Mouse (Mus musculus): ENCODE data around the gene Ago4.

Ago4 gene

DNA sequence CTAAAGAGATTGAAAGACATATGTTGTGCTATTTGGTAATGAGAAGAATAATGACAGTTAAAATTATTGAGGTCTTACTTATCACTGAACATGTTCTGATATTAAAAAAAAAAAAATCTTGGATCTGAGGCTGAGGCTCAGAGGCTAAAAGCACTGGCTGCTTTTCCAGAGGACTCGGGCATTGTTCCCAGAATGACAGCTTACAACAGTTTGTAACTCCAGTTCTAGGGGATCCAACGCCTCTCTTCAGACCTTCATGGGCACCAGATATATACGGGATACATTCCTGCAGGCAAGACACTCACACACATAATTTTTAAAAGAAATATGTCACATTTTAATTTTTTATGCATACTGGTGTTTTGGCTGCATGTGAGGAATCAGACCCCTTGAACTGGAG is 7.1 kb downstream of the Ago4 start:
- in situ Hi-C loops (cut with MseI, MboI): no loop called here

GRCm38 (mm10) chr4:126512308-126513066 is 20.8 kb downstream of the Ago4 start:
- in situ Hi-C loops (cut with MseI, MboI): no loop called here

- in situ Hi-C loops (cut with MseI, MboI): no loop called here
These were observed 22.3 kb downstream of the Ago4 start for GRCm38 (mm10) chr4:126511013-126511412.

GRCm38 (mm10) chr4:126509072-126509471 is 24.2 kb downstream of the Ago4 start:
- in situ Hi-C loops (cut with MseI, MboI): no loop called here

GRCm38 (mm10) chr4:126508110-126508899 is 25.0 kb downstream of the Ago4 start:
- in situ Hi-C loops (cut with MseI, MboI): no loop called here

DNA sequence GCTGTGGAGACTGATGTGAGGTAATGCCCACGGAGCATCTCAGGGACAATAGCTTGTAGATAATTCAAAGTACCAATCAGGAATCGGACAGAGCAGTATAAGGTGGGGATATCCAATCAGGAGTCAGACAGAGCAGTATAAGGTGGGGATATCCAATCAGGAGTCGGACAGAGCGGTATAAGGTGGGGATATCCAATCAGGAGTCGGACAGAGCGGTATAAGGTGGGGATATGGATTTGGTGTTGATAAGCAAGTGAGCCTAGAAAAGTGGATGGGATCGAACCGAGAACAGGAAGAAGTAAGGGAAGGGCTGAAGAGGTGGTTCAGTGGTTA is 30.3 kb downstream of the Ago4 start:
- in situ Hi-C loops (cut with MseI, MboI): no loop called here

- in situ Hi-C loops (cut with MseI, MboI): no loop called here
These were observed 30.9 kb downstream of the Ago4 start for GRCm38 (mm10) chr4:126502141-126502976.

GRCm38 (mm10) chr4:126498601-126499000 is 34.7 kb downstream of the Ago4 start:
- in situ Hi-C loops (cut with MseI, MboI): no loop called here

DNA sequence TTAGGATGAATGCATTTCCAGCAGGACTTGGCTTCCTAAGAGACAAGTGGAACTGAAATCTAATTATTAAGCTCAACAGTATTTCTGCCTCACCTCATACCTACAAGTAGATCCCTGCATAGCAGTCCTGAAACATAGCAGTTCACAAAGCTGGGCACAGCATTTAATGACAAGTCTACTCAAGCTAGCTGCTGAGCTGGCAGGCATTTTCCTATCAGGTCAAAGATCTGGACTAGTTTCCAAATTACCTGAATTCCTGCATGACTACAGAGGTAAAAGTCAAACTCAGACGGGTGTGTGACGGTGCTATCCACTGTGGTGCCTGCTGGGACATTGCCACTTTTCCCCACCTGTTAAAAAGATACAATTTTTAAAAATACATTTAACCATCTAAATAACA is 36.3 kb downstream of the Ago4 start:
- in situ Hi-C loops (cut with MseI, MboI): no loop called here

GRCm38 (mm10) chr4:126495942-126496790 is 37.1 kb downstream of the Ago4 start:
- in situ Hi-C loops (cut with MseI, MboI): no loop called here

DNA sequence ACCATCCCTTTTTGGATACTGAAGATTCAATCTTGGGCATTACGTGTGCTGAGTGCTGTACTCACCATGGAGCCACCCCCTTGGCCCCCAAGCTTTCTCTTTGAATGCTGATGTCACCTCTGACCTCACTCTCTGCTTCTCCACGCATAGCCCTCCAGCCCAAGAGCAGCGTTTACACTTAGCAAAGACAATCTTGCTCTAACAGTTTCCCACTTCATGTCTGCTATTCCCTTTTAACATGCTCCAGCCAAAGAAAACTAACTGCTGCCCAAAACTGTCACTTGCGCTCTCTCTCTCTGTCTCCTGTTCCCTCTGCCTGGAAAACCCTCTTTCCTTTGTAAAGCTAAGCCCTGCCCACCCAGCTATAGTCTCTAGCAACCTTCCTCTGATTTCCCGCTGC is 37.8 kb downstream of the Ago4 start:
- in situ Hi-C loops (cut with MseI, MboI): no loop called here

- in situ Hi-C loops (cut with MseI, MboI): no loop called here
These were observed 39.9 kb downstream of the Ago4 start for GRCm38 (mm10) chr4:126493416-126493815.

DNA sequence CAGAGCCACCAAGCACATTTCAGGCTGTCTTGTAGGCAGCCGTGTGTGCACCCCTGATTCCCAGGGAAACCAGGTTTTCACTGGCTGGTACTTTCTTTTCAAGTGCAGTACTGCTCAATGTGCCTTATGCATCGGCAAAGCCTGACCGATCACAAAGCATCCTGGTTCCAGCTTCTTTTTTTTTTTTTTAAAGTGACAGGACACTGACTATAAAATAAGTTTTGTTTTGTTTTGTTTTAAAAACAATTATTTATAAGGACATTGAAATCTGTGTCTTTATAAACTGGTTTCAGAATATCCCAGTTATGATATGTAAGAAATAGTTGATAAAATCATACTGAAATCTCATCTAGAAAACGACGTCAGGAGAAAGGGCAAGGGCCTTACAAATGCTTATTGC is 41.3 kb downstream of the Ago4 start:
- in situ Hi-C loops (cut with MseI, MboI): no loop called here

- in situ Hi-C loops (cut with MseI, MboI): no loop called here
These were observed 42.5 kb downstream of the Ago4 start for GRCm38 (mm10) chr4:126490726-126491125.

DNA sequence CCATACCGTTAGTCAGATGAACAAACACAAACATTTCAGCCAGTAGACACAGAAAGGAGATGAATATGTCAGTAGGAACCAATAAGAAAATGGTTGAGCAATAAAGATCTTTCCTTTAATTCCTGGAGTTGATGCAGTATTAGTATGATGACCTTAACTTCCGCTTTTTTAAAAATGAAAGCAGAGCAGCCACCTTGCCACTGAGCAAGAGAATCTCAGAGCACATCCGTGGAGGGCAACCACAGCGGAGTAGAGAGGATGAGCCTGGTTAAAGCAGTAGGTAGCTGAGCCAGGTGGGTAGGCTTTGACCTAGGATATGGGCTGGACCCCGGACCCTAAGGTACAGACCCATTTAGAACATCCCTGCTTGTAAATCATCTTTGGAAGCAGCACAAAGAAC is 43.5 kb downstream of the Ago4 start:
- in situ Hi-C loops (cut with MseI, MboI): no loop called here

- in situ Hi-C loops (cut with MseI, MboI): no loop called here
These were observed 47.1 kb downstream of the Ago4 start for GRCm38 (mm10) chr4:126486217-126486616.

DNA sequence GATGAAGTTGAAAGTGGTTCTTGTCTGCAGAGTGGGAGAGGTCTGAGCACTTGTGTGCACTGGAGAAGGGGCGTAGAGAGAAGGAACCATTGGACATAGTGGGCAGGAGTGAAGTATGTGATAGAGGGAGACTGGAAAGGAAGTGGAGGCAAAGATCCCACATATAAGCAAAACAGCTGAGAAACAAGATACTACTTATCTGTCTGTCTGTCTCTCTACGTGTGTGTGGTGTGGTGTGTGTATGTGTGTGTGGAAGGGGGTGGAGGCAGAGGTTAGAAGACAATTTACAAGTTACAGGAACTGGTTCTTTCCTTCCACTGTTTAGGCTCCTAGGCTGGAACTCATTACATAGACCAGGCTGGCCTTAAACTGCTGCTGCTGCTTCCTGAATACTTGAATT is 48.2 kb downstream of the Ago4 start:
- in situ Hi-C loops (cut with MseI, MboI): no loop called here

GRCm38 (mm10) chr4:126483874-126484273 is 49.4 kb downstream of the Ago4 start:
- in situ Hi-C loops (cut with MseI, MboI): no loop called here

DNA sequence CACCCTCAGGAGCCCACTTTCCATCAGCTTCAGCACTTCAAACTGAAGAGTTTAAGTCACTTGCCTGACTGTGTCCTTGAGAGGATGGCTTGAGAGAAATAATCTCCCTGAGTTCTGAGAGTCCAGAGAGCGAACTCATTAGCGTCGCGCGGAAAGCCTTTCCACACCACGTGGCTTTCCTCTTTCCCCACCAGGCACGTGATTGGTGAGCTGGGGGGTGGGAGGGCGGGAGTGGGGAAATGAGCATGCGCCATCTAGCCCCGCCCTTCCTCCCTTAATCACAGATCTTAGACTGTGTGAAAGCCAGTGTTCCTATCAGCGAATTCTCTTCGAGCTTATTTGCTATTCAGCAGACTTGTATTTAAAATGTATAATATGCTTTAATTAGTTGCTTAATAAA is 50.3 kb downstream of the Ago4 start:
- in situ Hi-C loops (cut with MseI, MboI): no loop called here

DNA sequence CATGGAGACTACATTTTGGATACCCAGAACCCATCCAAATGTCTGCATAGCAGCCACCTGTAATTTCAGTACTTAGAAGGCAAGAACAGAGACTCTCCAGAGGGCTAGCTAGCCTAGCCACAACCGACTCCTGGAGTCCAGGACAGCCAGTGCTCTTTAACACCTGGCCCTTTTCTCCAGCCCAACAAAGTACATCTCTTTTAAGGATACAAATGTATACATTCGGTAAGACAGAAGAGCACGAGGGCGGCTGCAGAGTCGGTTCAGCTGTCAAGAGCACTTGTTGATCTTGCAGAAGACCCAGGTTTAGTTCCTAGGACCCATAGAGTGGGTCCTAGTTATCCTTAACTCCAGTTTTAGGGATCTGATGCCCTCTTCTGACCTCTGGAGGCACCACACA is 51.8 kb downstream of the Ago4 start:
- in situ Hi-C loops (cut with MseI, MboI): no loop called here

DNA sequence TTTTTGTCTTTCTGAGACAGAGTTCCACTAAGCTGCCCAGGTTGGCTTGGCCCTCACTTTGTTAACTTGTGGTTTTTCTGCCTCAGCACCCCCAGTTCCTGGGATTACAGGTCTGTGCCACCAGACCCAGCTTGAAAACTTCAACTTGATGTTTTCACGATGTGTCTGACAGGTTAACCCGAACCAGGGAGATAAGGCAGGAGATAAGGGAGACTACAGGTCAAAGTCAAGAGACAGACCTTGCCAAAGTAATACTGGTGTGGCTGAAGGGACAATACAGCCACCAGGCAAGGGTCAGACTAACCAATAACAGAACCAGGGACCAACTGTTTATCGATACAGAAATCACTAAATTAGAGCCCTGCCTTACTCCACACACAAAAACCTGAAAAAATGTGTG is 53.0 kb downstream of the Ago4 start:
- in situ Hi-C loops (cut with MseI, MboI): no loop called here

DNA sequence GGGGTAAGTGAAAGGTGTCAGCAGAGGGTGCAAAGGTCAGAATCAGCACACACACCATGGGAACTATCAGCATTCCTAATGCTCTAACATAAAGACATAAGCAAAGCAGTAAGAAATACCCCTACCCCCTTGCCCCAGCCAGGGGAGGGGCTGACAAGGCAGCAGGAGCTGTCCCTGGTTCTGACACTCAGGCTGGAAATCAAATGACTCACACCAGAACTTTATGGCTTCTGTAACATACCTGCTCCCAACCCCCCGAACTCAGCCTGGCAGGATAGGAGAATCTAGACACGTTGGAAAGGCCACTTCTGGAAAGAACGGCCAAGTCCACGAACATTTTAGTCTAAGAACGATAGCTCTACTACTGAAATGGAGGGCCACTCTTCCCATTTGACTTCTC is 60.2 kb downstream of the Ago4 start:
- in situ Hi-C loops (cut with MseI, MboI): no loop called here
